Mouse (Mus musculus): ENCODE measurements around the gene Olfr1416.

DNA sequence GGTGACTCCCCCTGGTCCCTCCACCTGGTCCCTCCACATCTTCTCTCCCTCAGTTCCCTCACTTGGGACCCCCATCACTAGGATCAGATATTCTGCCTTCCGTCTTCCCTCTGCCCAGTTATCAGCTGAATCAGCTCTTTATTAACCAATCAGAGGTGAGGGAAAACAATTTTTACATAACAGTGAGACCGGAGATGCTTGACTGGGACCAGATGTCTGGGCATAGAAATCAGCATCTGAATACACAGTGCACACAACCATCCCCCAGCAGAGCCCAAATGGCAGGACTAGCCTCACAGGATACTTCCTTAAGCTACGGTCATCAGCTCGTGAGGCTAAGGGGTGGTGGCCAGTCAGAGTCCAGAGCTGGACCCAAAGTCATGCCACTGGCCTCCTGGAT lies 52.8 kb downstream of the Olfr1416 start:
- TF ChIP-seq CTCF (conservative IDR thresholded peaks at IDR 0.05; ENCODE audit: insufficient read depth, insufficient read length, low read depth, low read length) (no peak), POLR2A (IDR thresholded peaks at IDR 0.05; ENCODE audit: low read depth, low read length) (no peak)

Measured in kidney, adult 2 months (tissue).